Mouse (Mus musculus) MEL (cell line): ENCODE results near the gene Cbx3. TPM values are rescaled to one million over a fixed set of nuclear protein-coding genes. Genes with fewer than 3 reads are reported as not detected.

Source experiments
- DNase-seq: peaks from one replicate; pipeline ENCODE4 v3.0.0; 2011; ENCODE audit warnings: low read depth, low spot score
- H3K27ac ChIP-seq: 2 replicates; pipeline ENCODE4 v1.5.1; 2012; ENCODE audit warnings: low read depth, mild to moderate bottlenecking, control low read depth, low read length, moderate library complexity; ENCODE audit not compliant: control insufficient read depth
- H3K27me3 ChIP-seq, 2 experiments: fragments of 150-350 bp in 1 of 2; sonication (generic) in 1 of 2; 2 replicates each; pipeline ENCODE4 v1.6.1; 2012; ENCODE audit warnings: low read length in 2 of 2, mild to moderate bottlenecking in 2 of 2, improper control_type of control experiment in 1 of 2, moderate library complexity in 1 of 2; ENCODE audit not compliant: insufficient read depth in 2 of 2, control insufficient read depth in 1 of 2
- H3K36me3 ChIP-seq, 2 experiments: 2 replicates each; pipeline ENCODE4 v1.6.1; 2012 to 2014; ENCODE audit warnings: low read length in 2 of 2, improper control_type of control experiment in 1 of 2, inconsistent platforms in 1 of 2, mild to moderate bottlenecking in 1 of 2; ENCODE audit not compliant: insufficient read depth in 2 of 2, control insufficient read depth in 1 of 2
- H3K4me1 ChIP-seq, 2 experiments: fragments of 150-350 bp in 1 of 2; sonication (generic) in 1 of 2; 2 replicates each; pipeline ENCODE4 v1.6.1; 2012; ENCODE audit warnings: low read length in 2 of 2, improper control_type of control experiment in 1 of 2, mild to moderate bottlenecking in 1 of 2; ENCODE audit not compliant: insufficient read depth in 2 of 2, control insufficient read depth in 1 of 2
- H3K4me3 ChIP-seq, 2 experiments: fragments of 150-350 bp in 1 of 2; sonication (generic) in 1 of 2; 2 replicates each; pipeline ENCODE4 v1.5.1; 2012; ENCODE audit warnings: low read depth in 2 of 2, low read length in 2 of 2, mild to moderate bottlenecking in 2 of 2, moderate library complexity in 2 of 2, control low read depth in 1 of 2, improper control_type of control experiment in 1 of 2; ENCODE audit not compliant: control insufficient read depth in 1 of 2, insufficient read depth in 1 of 2
- H3K79me2 ChIP-seq: 2 replicates; pipeline ENCODE4 v1.6.1; 2012; ENCODE audit warnings: mild to moderate bottlenecking, low read length, moderate library complexity; ENCODE audit not compliant: control insufficient read depth, poor library complexity, insufficient read depth
- H3K9ac ChIP-seq: 2 replicates; pipeline ENCODE4 v1.6.1; 2012; ENCODE audit warnings: low read depth, mild to moderate bottlenecking, control low read depth, low read length, moderate library complexity; ENCODE audit not compliant: control insufficient read depth, poor library complexity, severe bottlenecking
- H3K9me3 ChIP-seq: fragments of 150-350 bp; sonication (generic); replicated peaks from 2 replicates; pipeline ENCODE4 v1.6.1; 2012; ENCODE audit warnings: mild to moderate bottlenecking, low read length, improper control_type of control experiment, moderate library complexity; ENCODE audit not compliant: insufficient read depth
- BHLHE40 ChIP-seq: IDR thresholded peaks from 2 replicates; pipeline ENCODE4 v1.6.1; 2012; ENCODE audit warnings: low read depth, mild to moderate bottlenecking, inconsistent platforms, low read length, improper control_type of control experiment, borderline replicate concordance
- CHD2 ChIP-seq: IDR thresholded peaks from 2 replicates; pipeline ENCODE4 v1.6.1; 2011; ENCODE audit warnings: low read length, improper control_type of control experiment
- CTCF ChIP-seq, 3 experiments: IDR thresholded peaks in 2 of 3; conservative IDR thresholded peaks in 1 of 3; 2 replicates each; pipeline ENCODE4 v1.5.1; 2011 to 2012; ENCODE audit warnings: low read length in 3 of 3, low read depth in 2 of 3, mild to moderate bottlenecking in 2 of 3, improper control_type of control experiment in 1 of 3, inconsistent platforms in 1 of 3, mixed read lengths in 1 of 3, moderate library complexity in 1 of 3; ENCODE audit not compliant: control insufficient read depth in 1 of 3, insufficient read depth in 1 of 3, poor library complexity in 1 of 3, severe bottlenecking in 1 of 3
- E2F4 ChIP-seq: IDR thresholded peaks from 2 replicates; pipeline ENCODE4 v1.6.1; 2011; ENCODE audit warnings: low read depth, low read length, improper control_type of control experiment, borderline replicate concordance
- ELF1 ChIP-seq: IDR thresholded peaks from 2 replicates; pipeline ENCODE4 v1.6.1; 2014; ENCODE audit warnings: low read depth, mild to moderate bottlenecking, inconsistent platforms, low read length, improper control_type of control experiment, moderate library complexity
- GABPA ChIP-seq: IDR thresholded peaks from 2 replicates; pipeline ENCODE4 v1.6.1; 2012; ENCODE audit warnings: low read depth, mild to moderate bottlenecking, inconsistent platforms, low read length, improper control_type of control experiment, moderate library complexity
- GATA1 ChIP-seq: IDR thresholded peaks from 2 replicates; pipeline ENCODE4 v1.6.1; 2011; ENCODE audit warnings: low read depth, low read length, improper control_type of control experiment
- HCFC1 ChIP-seq: IDR thresholded peaks from 2 replicates; pipeline ENCODE4 v1.6.1; 2012; ENCODE audit warnings: low read depth, mild to moderate bottlenecking, inconsistent platforms, low read length, improper control_type of control experiment, moderate library complexity
- JUND ChIP-seq: IDR thresholded peaks from 2 replicates; pipeline ENCODE4 v1.6.1; 2011; ENCODE audit warnings: low read depth, mild to moderate bottlenecking, improper control_type of control experiment, low read length
- KAT2A ChIP-seq: conservative IDR thresholded peaks from 2 replicates; pipeline ENCODE4 v1.6.1; 2012; ENCODE audit warnings: low read depth, low read length, improper control_type of control experiment, inconsistent platforms
- MAFK ChIP-seq: IDR thresholded peaks from 2 replicates; pipeline ENCODE4 v1.6.1; 2011; ENCODE audit warnings: low read depth, mild to moderate bottlenecking, low read length, improper control_type of control experiment, borderline replicate concordance
- MAX ChIP-seq: IDR thresholded peaks from 2 replicates; pipeline ENCODE4 v1.6.1; 2011; ENCODE audit warnings: low read length, improper control_type of control experiment
- MAZ ChIP-seq: IDR thresholded peaks from 2 replicates; pipeline ENCODE4 v1.6.1; 2012; ENCODE audit warnings: low read depth, mild to moderate bottlenecking, inconsistent platforms, low read length, improper control_type of control experiment
- MEF2A ChIP-seq: IDR thresholded peaks from 2 replicates; pipeline ENCODE4 v1.6.1; 2014; ENCODE audit warnings: low read depth, mild to moderate bottlenecking, inconsistent platforms, low read length, improper control_type of control experiment; ENCODE audit not compliant: poor library complexity, insufficient replicate concordance, severe bottlenecking; ENCODE audit errors: extremely low read depth
- MXI1 ChIP-seq: IDR thresholded peaks from 2 replicates; pipeline ENCODE4 v1.6.1; 2011; ENCODE audit warnings: mild to moderate bottlenecking, low read depth, low read length, improper control_type of control experiment
- MYB ChIP-seq: IDR thresholded peaks from 2 replicates; pipeline ENCODE4 v1.6.1; 2011; ENCODE audit warnings: mild to moderate bottlenecking, low read depth, low read length, improper control_type of control experiment
- MYC ChIP-seq: IDR thresholded peaks from 2 replicates; pipeline ENCODE4 v1.6.1; 2011; ENCODE audit warnings: low read depth, mild to moderate bottlenecking, low read length, improper control_type of control experiment, moderate library complexity
- NELFE ChIP-seq: IDR thresholded peaks from 2 replicates; pipeline ENCODE4 v1.6.1; 2011; ENCODE audit warnings: low read depth, low read length, improper control_type of control experiment
- NRF1 ChIP-seq: IDR thresholded peaks from 2 replicates; pipeline ENCODE4 v1.6.1; 2014; ENCODE audit warnings: low read depth, mild to moderate bottlenecking, inconsistent platforms, low read length, improper control_type of control experiment, moderate library complexity; ENCODE audit not compliant: poor library complexity, insufficient read depth, severe bottlenecking
- POLR2A ChIP-seq, 2 experiments: IDR thresholded peaks; 2 replicates each; pipeline ENCODE4 v1.6.1; 2011 to 2012; ENCODE audit warnings: low read length in 2 of 2, mild to moderate bottlenecking in 2 of 2, control low read depth in 1 of 2, improper control_type of control experiment in 1 of 2, low read depth in 1 of 2, moderate library complexity in 1 of 2; ENCODE audit not compliant: control insufficient read depth in 1 of 2, insufficient read depth in 1 of 2, poor library complexity in 1 of 2
- POLR2AphosphoS2 ChIP-seq: IDR thresholded peaks from 2 replicates; pipeline ENCODE4 v1.6.1; 2011; ENCODE audit warnings: low read length, improper control_type of control experiment
- POLR2AphosphoS5 ChIP-seq: IDR thresholded peaks from 2 replicates; pipeline ENCODE4 v1.6.1; 2012; ENCODE audit warnings: low read depth, borderline replicate concordance, mild to moderate bottlenecking, inconsistent platforms, low read length, moderate library complexity, mixed read lengths
- RAD21 ChIP-seq: IDR thresholded peaks from 2 replicates; pipeline ENCODE4 v1.6.1; 2011; ENCODE audit warnings: mild to moderate bottlenecking, low read depth, low read length, improper control_type of control experiment
- RCOR1 ChIP-seq: IDR thresholded peaks from 2 replicates; pipeline ENCODE4 v1.6.1; 2012; ENCODE audit warnings: low read depth, mild to moderate bottlenecking, inconsistent platforms, low read length, improper control_type of control experiment
- SIN3A ChIP-seq: IDR thresholded peaks from 2 replicates; pipeline ENCODE4 v1.6.1; 2012; ENCODE audit warnings: low read length, improper control_type of control experiment, inconsistent platforms
- SMC3 ChIP-seq: IDR thresholded peaks from 2 replicates; pipeline ENCODE4 v1.6.1; 2011; ENCODE audit warnings: low read depth, low read length, improper control_type of control experiment
- TAL1 ChIP-seq: IDR thresholded peaks from 2 replicates; pipeline ENCODE4 v1.6.1; 2012; ENCODE audit warnings: mild to moderate bottlenecking, inconsistent platforms, low read length, moderate library complexity, mixed read lengths
- TBP ChIP-seq: IDR thresholded peaks from 2 replicates; pipeline ENCODE4 v1.8.0; 2011; ENCODE audit warnings: low read depth, low read length, improper control_type of control experiment
- UBTF ChIP-seq: IDR thresholded peaks from 2 replicates; pipeline ENCODE4 v1.6.1; 2012; ENCODE audit warnings: low read depth, mild to moderate bottlenecking, inconsistent platforms, low read length, improper control_type of control experiment, moderate library complexity, borderline replicate concordance; ENCODE audit not compliant: insufficient read depth
- USF1 ChIP-seq: IDR thresholded peaks from 2 replicates; pipeline ENCODE4 v1.6.1; 2014; ENCODE audit warnings: low read depth, mild to moderate bottlenecking, inconsistent platforms, low read length, improper control_type of control experiment, moderate library complexity
- USF2 ChIP-seq, 2 experiments: IDR thresholded peaks; 2 replicates each; pipeline ENCODE4 v1.6.1; 2011 to 2012; ENCODE audit warnings: improper control_type of control experiment in 2 of 2, low read length in 2 of 2, borderline replicate concordance in 1 of 2, inconsistent platforms in 1 of 2, low read depth in 1 of 2, mild to moderate bottlenecking in 1 of 2; ENCODE audit not compliant: insufficient read depth in 1 of 2
- ZC3H11A ChIP-seq: IDR thresholded peaks from 2 replicates; pipeline ENCODE4 v1.6.1; 2012; ENCODE audit warnings: low read depth, mild to moderate bottlenecking, inconsistent platforms, low read length, improper control_type of control experiment
- ZKSCAN1 ChIP-seq: IDR thresholded peaks from 2 replicates; pipeline ENCODE4 v1.6.1; 2012; ENCODE audit warnings: low read depth, mild to moderate bottlenecking, inconsistent platforms, low read length, improper control_type of control experiment, moderate library complexity
- ZMIZ1 ChIP-seq: IDR thresholded peaks from 2 replicates; pipeline ENCODE4 v1.6.1; 2012; ENCODE audit warnings: low read depth, mild to moderate bottlenecking, inconsistent platforms, low read length, improper control_type of control experiment, moderate library complexity
- ZNF384 ChIP-seq: IDR thresholded peaks from 2 replicates; pipeline ENCODE4 v1.6.1; 2012; ENCODE audit warnings: low read depth, mild to moderate bottlenecking, inconsistent platforms, low read length, improper control_type of control experiment
- polyA plus RNA-seq, 2 experiments: library from polyadenylated mRNA; stranded (reverse) in 1 of 2; unstranded in 1 of 2; fragments of >175 nt in 1 of 2; fragments of >200 nt in 1 of 2; gene quantifications; 2 replicates each; pipeline versions ENCODE4 v1.2.1 to v1.2.4; 2012; ENCODE audit warnings: low replicate concordance in 2 of 2, low read depth in 1 of 2; ENCODE audit not compliant: insufficient read length in 2 of 2, insufficient read depth in 1 of 2, missing spikeins in 1 of 2
- total RNA-seq: library from RNA; depleted of rRNA; stranded (reverse); fragments of 300-350 nt; gene quantifications from 2 replicates; pipeline ENCODE4 v1.2.3, GENCODE M21; 2012

Cbx3 gene
- total and polyA plus RNA-seq, 3 experiments, result 177 to 250 TPM; not detected in 1

GRCm38 (mm10) chr6:51497321-51498111, 27.4 kb downstream of the Cbx3 start:
- H3K36me3 ChIP-seq, result peaks cover 0 to 10% of the 10 kb centered on the region in 2 experiments; a peak in 2 of 4 replicates
- H3K9ac ChIP-seq, result no peak overlapping the region
- peak; percentile 58 for DNase-seq
- H3K4me1 ChIP-seq, result peaks cover 11 to 12% of the 10 kb centered on the region in 2 experiments
- H3K27ac ChIP-seq, result peak overlapping the region; percentile 13; the same call in 1 of the 2 replicates
- no peaks in the 10 kb centered on the region for H3K27me3 ChIP-seq
- H3K9me3 ChIP-seq, result no peaks in the 10 kb centered on the region
- H3K4me3 ChIP-seq, result no peak overlapping the region
- H3K79me2 ChIP-seq, result no peaks in the 10 kb centered on the region
- peak; percentile 68 for TF ChIP-seq MAX
- TF ChIP-seq MEF2A, result peak; percentile 34; the same call in 1 of the 2 replicates
- TF ChIP-seq USF2 (IDR thresholded peaks at IDR 0.05; ENCODE audit: borderline replicate concordance in 1 of 2, insufficient read depth in 1 of 2, low read depth in 1 of 2, low read length in 2 of 2), result no peak
- peak; percentile 70; the same call in 1 of the 2 replicates for TF ChIP-seq MXI1
- TF ChIP-seq UBTF, result no peak
- TF ChIP-seq POLR2A (IDR thresholded peaks at IDR 0.05; ENCODE audit: control insufficient read depth in 1 of 2, insufficient read depth in 1 of 2, low read depth in 1 of 2, low read length in 2 of 2, poor library complexity in 1 of 2), result no peak
- TF ChIP-seq ELF1, result no peak
- 0 out of 2 replicates have a peak, but pooled peaks have one; percentile 27 for TF ChIP-seq ZKSCAN1
- TF ChIP-seq MAFK, result peak; percentile 79
- peak; percentile 70; the same call in 1 of the 2 replicates for TF ChIP-seq MYC
- no peak for TF ChIP-seq POLR2AphosphoS5
- peak; percentile 27; the same call in 1 of the 2 replicates for TF ChIP-seq KAT2A
- no peak for TF ChIP-seq E2F4
- TF ChIP-seq USF1, result peak; percentile 59; the same call in 1 of the 2 replicates
- 0 out of 2 replicates have a peak, but pooled peaks have one; percentile 49 for TF ChIP-seq RCOR1
- TF ChIP-seq RAD21, result no peak
- no peak for TF ChIP-seq MAZ
- no peak for TF ChIP-seq JUND
- TF ChIP-seq SMC3, result no peak
- TF ChIP-seq MYB, result 0 out of 2 replicates have a peak, but pooled peaks have one; percentile 17
- TF ChIP-seq SIN3A, result peak; percentile 52; the same call in 1 of the 2 replicates
- TF ChIP-seq NELFE, result no peak
- TF ChIP-seq GABPA, result 0 out of 2 replicates have a peak, but pooled peaks have one; percentile 29
- TF ChIP-seq HCFC1, result no peak
- TF ChIP-seq ZNF384, result 0 out of 2 replicates have a peak, but pooled peaks have one; percentile 8
- TF ChIP-seq POLR2AphosphoS2, result no peak
- TF ChIP-seq GATA1, result peak; percentile 82
- TF ChIP-seq TAL1, result no peak
- no peak for TF ChIP-seq NRF1
- no peak for TF ChIP-seq TBP
- TF ChIP-seq ZC3H11A, result no peak
- no peak for TF ChIP-seq ZMIZ1
- no peak for TF ChIP-seq CTCF (IDR thresholded peaks at IDR 0.05 in 2 of 3, conservative IDR thresholded peaks at IDR 0.05 in 1 of 3; ENCODE audit: control insufficient read depth in 1 of 3, insufficient read depth in 1 of 3, low read depth in 2 of 3, low read length in 3 of 3, poor library complexity in 1 of 3, severe bottlenecking in 1 of 3)
- TF ChIP-seq BHLHE40, result 0 out of 2 replicates have a peak, but pooled peaks have one; percentile 27
- no peak for TF ChIP-seq CHD2
